Mouse (Mus musculus): Measurements from ENCODE around the gene Mpp3. TPM values are rescaled to one million over a fixed set of nuclear protein-coding genes. Genes with fewer than 3 reads are reported as not detected.

Gene Mpp3
- polyA plus RNA-seq, 1 experiment, result not detected

DNA sequence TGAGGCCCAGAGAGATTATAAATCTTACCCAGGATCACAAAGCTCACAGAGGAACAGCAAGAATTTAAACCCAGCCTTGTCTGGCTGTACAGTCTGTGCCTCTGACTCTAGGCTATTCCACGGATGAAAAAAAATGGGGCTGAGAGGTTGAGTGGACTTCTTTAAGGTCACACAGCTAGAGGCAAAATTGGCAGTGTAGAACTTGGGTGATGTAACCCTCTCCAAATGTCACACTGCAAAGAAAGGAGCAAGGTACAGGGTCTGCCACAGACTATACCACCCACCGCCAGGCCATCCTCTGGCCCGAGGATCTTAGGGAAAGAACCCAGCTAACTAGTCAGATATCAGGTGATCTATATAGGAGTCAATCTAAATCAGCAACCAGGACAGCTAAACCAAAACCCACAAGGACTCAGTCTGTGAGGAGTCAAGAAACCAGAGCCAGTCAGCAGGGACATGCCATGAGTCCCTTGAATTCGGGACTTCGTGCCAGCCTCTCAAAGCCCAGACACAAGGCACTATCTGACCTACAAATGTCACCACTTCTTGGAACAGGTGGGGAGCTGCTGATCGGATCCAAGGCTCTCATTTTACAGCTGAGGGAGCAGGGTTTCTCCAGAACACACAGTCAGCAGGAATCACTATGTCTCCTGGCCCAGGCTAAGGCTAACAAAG, 4.0 kb downstream of the Mpp3 start:
- Histone ChIP-seq H3K27me3 (ENCODE audit: control insufficient read depth) (peaks cover 57% of the 10 kb centered on the region), H3K9me3 (ENCODE audit: control insufficient read depth, low read length) (no peaks in the 10 kb centered on the region; the same call in 1 of the 2 replicates), H3K4me3 (replicated peaks) (no peak overlapping the region), H3K4me1 (ENCODE audit: control insufficient read depth) (peaks cover 12% of the 10 kb centered on the region), H3K36me3 (ENCODE audit: control insufficient read depth) (no peaks in the 10 kb centered on the region)
- TF ChIP-seq GATA1 (IDR thresholded peaks at IDR 0.05; ENCODE audit: low read length), result no peak
- TF ChIP-seq TAL1 (IDR thresholded peaks at IDR 0.05; ENCODE audit: low read length), result no peak

GRCm38 (mm10) chr11:102023406-102023805, 4.9 kb downstream of the Mpp3 start:
- peaks cover 52% of the 10 kb centered on the region for H3K27me3 ChIP-seq (ENCODE audit: control insufficient read depth)
- no peaks in the 10 kb centered on the region; the same call in 1 of the 2 replicates for H3K9me3 ChIP-seq (ENCODE audit: control insufficient read depth, low read length)
- no peak overlapping the region for H3K4me3 ChIP-seq (replicated peaks)
- TF ChIP-seq TAL1 (IDR thresholded peaks at IDR 0.05; ENCODE audit: low read length) (no peak), GATA1 (IDR thresholded peaks at IDR 0.05; ENCODE audit: low read length) (no peak)
- H3K4me1 ChIP-seq (ENCODE audit: control insufficient read depth), result peaks cover 8% of the 10 kb centered on the region
- no peaks in the 10 kb centered on the region for H3K36me3 ChIP-seq (ENCODE audit: control insufficient read depth)

GRCm38 (mm10) chr11:102021196-102021595, 7.1 kb downstream of the Mpp3 start:
- peaks cover 30% of the 10 kb centered on the region for H3K27me3 ChIP-seq (ENCODE audit: control insufficient read depth)
- no peaks in the 10 kb centered on the region; the same call in 1 of the 2 replicates for H3K9me3 ChIP-seq (ENCODE audit: control insufficient read depth, low read length)
- peaks cover under 1% of the 10 kb centered on the region; the same call in 1 of the 2 replicates for H3K4me1 ChIP-seq (ENCODE audit: control insufficient read depth)
- H3K36me3 ChIP-seq (ENCODE audit: control insufficient read depth), result no peaks in the 10 kb centered on the region
- TF ChIP-seq GATA1 (IDR thresholded peaks at IDR 0.05; ENCODE audit: low read length), result no peak
- no peak for TF ChIP-seq TAL1 (IDR thresholded peaks at IDR 0.05; ENCODE audit: low read length)
- H3K4me3 ChIP-seq (replicated peaks), result no peak overlapping the region

DNA sequence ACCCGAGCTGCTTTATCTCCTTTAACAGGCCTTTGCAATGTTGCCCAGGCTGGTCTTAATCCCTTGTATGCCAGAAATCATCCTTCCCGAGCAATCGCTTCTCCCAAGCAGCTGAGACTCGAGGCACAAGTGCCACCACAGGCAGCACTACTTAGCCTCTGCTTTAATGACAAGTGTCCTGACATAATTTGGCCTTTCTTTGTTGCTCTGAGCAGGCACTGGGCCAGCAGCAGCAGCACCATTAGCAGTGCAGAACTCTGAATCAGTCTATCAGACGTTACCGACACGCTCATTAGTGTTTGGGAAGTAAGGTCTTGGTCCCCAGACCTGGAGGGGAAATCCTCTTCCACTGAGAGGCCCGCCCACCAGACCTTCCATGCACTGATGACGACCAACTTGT, 8.5 kb downstream of the Mpp3 start:
- H3K27me3 ChIP-seq (ENCODE audit: control insufficient read depth), result peaks cover 15% of the 10 kb centered on the region
- no peak overlapping the region for H3K4me3 ChIP-seq (replicated peaks)
- H3K36me3 ChIP-seq (ENCODE audit: control insufficient read depth), result no peaks in the 10 kb centered on the region
- no peak for TF ChIP-seq GATA1 (IDR thresholded peaks at IDR 0.05; ENCODE audit: low read length)
- TF ChIP-seq TAL1 (IDR thresholded peaks at IDR 0.05; ENCODE audit: low read length), result no peak
- no peaks in the 10 kb centered on the region for H3K9me3 ChIP-seq (ENCODE audit: control insufficient read depth, low read length)
- no peaks in the 10 kb centered on the region for H3K4me1 ChIP-seq (ENCODE audit: control insufficient read depth)

DNA sequence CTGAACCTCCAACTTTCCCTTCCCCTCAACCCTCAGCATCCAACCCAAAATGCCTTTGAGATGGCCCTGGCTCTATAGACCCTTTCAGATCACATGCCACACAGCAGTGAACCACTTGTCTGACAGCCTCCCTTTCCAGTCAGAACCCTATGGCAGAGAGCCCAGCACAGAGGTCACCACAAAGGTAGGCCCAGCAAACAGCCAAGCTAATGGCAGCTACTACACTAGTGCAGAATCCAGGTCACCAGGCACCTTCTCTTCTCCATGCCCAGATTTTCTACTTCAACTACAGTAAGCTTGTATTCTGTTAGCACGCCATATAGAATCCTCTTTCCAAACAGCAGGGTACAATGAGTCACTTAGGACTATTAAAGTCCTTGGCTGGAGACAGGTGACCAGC, 12.1 kb downstream of the Mpp3 start:
- H3K4me3 ChIP-seq (replicated peaks), result no peak overlapping the region
- no peaks in the 10 kb centered on the region for H3K36me3 ChIP-seq (ENCODE audit: control insufficient read depth)
- H3K27me3 ChIP-seq (ENCODE audit: control insufficient read depth), result peaks cover 2% of the 10 kb centered on the region; the same call in 1 of the 2 replicates
- no peaks in the 10 kb centered on the region for H3K4me1 ChIP-seq (ENCODE audit: control insufficient read depth)
- no peak for TF ChIP-seq GATA1 (IDR thresholded peaks at IDR 0.05; ENCODE audit: low read length)
- TF ChIP-seq TAL1 (IDR thresholded peaks at IDR 0.05; ENCODE audit: low read length), result no peak
- no peaks in the 10 kb centered on the region for H3K9me3 ChIP-seq (ENCODE audit: control insufficient read depth, low read length)

DNA sequence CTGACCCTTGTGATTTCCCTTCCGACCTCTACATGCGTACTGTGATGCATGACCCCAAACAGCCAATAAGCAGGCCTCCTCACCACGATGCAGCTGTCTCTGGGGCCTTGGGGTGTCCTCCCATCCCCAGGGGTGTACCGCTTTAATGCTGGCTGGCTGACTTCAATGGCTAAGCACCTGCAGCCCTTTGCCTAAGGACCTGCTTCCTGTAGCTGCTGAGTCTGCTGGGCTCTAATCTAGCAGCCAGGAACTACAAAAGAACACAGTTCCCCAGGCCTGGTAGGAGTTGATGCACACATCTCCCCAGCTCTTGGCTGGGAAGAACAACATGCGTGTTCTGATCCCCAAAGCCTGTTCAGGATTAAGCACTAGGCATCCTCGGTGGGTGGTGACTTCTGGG, 12.8 kb downstream of the Mpp3 start:
- Histone ChIP-seq H3K4me3 (replicated peaks) (no peak overlapping the region), H3K9me3 (ENCODE audit: control insufficient read depth, low read length) (no peaks in the 10 kb centered on the region), H3K4me1 (ENCODE audit: control insufficient read depth) (no peaks in the 10 kb centered on the region), H3K36me3 (ENCODE audit: control insufficient read depth) (no peaks in the 10 kb centered on the region), H3K27me3 (ENCODE audit: control insufficient read depth) (peaks cover 2% of the 10 kb centered on the region; the same call in 1 of the 2 replicates)
- no peak for TF ChIP-seq TAL1 (IDR thresholded peaks at IDR 0.05; ENCODE audit: low read length)

DNA sequence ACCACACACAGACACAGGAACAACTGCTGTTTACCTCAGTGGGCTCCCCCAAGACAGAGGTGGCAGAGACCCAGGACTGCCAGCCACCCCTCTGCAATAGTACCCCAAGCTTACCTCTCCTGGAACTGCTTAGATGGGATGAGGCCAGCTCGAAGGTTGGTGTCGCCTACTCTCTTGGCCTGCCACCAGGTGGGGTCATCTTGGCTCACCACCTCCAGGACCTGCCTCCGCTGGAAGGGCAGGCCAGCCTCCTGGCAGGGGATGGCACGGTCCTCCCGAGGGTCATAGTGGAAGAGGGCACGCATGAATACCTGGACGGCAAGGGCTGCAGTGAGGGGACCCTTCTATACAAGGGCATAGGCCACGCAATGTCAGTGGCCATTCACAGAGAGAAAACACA, 15.1 kb downstream of the Mpp3 start:
- TF ChIP-seq GATA1 (IDR thresholded peaks at IDR 0.05; ENCODE audit: low read length), result no peak
- no peak for TF ChIP-seq TAL1 (IDR thresholded peaks at IDR 0.05; ENCODE audit: low read length)
- Histone ChIP-seq H3K9me3 (ENCODE audit: control insufficient read depth, low read length) (no peaks in the 10 kb centered on the region), H3K4me1 (ENCODE audit: control insufficient read depth) (no peaks in the 10 kb centered on the region; the same call in 1 of the 2 replicates), H3K4me3 (replicated peaks) (no peak overlapping the region), H3K36me3 (ENCODE audit: control insufficient read depth) (no peaks in the 10 kb centered on the region), H3K27me3 (ENCODE audit: control insufficient read depth) (peaks cover 2% of the 10 kb centered on the region; the same call in 1 of the 2 replicates)

DNA sequence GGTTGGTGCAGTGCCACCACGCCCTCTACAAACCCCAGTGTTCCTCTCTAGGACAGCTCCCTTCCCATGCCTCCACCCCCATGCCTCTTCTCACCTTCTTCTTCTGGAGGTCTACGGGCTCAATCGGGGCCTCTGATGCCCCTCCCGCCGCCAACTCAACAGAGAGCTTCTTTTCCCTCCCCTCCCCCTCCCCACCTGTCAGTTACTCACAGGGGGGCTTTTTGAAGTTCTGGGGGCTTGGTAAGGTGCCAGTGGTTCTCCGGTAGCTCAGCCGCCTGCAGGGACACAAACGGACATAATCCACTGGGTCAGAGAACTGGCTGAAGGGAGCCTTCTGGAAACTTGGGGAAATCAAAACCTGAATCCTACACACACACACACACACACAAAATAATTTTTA, 16.8 kb downstream of the Mpp3 start:
- Histone ChIP-seq H3K36me3 (ENCODE audit: control insufficient read depth) (no peaks in the 10 kb centered on the region), H3K4me3 (replicated peaks) (no peak overlapping the region), H3K27me3 (ENCODE audit: control insufficient read depth) (peaks cover 2% of the 10 kb centered on the region; the same call in 1 of the 2 replicates), H3K4me1 (ENCODE audit: control insufficient read depth) (peaks cover 2% of the 10 kb centered on the region; the same call in 1 of the 2 replicates), H3K9me3 (ENCODE audit: control insufficient read depth, low read length) (no peaks in the 10 kb centered on the region)
- TF ChIP-seq GATA1 (IDR thresholded peaks at IDR 0.05; ENCODE audit: low read length) (no peak), TAL1 (IDR thresholded peaks at IDR 0.05; ENCODE audit: low read length) (no peak)

DNA sequence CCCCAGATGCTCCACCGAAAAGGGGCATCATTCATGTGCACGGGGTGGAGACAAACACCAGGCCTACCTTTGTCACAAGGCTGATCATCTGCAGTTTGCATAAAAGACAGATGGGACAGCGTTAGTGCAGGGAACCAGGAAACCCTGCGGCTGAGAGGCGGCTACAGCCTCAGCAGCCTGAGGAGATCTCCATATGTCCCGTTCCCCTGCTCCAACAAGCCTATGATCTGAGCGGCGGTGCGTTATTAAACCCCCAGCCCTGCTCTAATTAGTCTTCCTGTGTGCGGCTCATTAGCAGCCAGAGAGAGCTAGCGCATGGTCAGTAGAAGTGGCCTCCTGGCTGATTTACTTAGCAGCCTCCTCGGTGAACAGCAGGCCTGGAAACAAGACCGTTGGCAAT, 18.1 kb downstream of the Mpp3 start:
- Histone ChIP-seq H3K4me3 (replicated peaks) (no peak overlapping the region), H3K27me3 (ENCODE audit: control insufficient read depth) (peaks cover 2% of the 10 kb centered on the region; the same call in 1 of the 2 replicates), H3K4me1 (ENCODE audit: control insufficient read depth) (peaks cover 2% of the 10 kb centered on the region; the same call in 1 of the 2 replicates), H3K36me3 (ENCODE audit: control insufficient read depth) (no peaks in the 10 kb centered on the region), H3K9me3 (ENCODE audit: control insufficient read depth, low read length) (no peaks in the 10 kb centered on the region)
- TF ChIP-seq TAL1 (IDR thresholded peaks at IDR 0.05; ENCODE audit: low read length), result no peak
- TF ChIP-seq GATA1 (IDR thresholded peaks at IDR 0.05; ENCODE audit: low read length), result no peak

Measured in erythroblast, embryonic 14.5 days (primary cell).